Mouse (Mus musculus): ENCODE data around the gene Pdgfb. TPM values are rescaled to one million over a fixed set of nuclear protein-coding genes. Genes with fewer than 3 reads are reported as not detected.

The Pdgfb gene
- polyA plus RNA-seq, 1 experiment: 0.08 TPM

DNA sequence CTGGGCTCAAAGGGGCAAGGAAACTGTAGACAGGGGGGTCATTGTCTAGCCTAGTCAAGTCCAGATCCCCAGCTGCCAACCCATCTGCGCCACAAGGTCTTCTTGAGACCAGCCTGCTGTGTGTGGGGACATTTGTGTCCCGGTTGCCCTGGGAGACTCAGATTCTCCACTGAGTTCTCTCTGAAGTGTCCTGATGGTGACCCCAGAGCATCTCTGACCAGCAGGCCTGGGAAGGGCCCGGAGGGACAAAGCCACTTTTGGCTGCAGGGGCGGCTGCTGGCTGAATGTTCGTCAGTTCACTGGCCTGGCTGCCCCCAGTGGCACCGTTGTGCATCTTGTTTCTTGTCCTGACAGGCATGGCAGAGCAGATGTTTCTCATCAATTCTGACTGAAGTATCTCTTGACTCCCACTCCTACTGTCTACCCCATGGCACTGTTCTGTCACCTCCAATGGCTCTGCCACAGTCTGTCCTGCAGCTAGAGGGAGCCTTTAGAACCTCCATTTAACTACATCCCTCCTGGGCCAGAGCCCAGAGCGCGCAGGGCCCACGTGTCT lies 53.3 kb downstream of the Pdgfb start:
- Histone ChIP-seq H3K4me1 (ENCODE audit: control insufficient read depth) (no peaks in the 10 kb centered on the region), H3K4me3 (replicated peaks) (no peak overlapping the region), H3K27me3 (ENCODE audit: control insufficient read depth) (no peaks in the 10 kb centered on the region), H3K36me3 (ENCODE audit: control insufficient read depth) (no peaks in the 10 kb centered on the region), H3K9me3 (ENCODE audit: control insufficient read depth, low read length) (no peaks in the 10 kb centered on the region)
- TF ChIP-seq GATA1 (IDR thresholded peaks at IDR 0.05; ENCODE audit: low read length): no peak

DNA sequence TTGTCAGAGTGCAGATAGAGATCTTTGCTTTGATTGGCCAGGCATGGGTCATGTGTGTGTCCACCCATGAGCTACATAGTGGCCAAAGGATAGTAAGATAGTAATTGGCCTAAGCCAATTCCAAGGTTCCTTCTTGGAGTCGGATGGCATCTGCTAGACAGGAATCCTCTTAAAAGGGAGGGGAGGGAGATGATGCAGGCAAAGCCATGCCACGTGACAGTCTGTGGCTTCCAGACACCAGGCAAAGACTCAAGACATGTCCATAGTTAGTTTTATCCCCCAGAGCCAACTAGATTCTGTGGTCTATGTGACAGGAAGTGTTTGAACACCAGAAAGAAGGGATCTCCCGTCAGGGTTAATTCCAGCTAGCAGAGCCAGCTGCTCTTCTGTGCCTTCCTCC lies 56.4 kb downstream of the Pdgfb start:
- H3K9me3 ChIP-seq (ENCODE audit: control insufficient read depth, low read length): no peaks in the 10 kb centered on the region
- no peaks in the 10 kb centered on the region for H3K36me3 ChIP-seq (ENCODE audit: control insufficient read depth)
- no peaks in the 10 kb centered on the region for H3K4me1 ChIP-seq (ENCODE audit: control insufficient read depth)
- H3K27me3 ChIP-seq (ENCODE audit: control insufficient read depth): no peaks in the 10 kb centered on the region
- TF ChIP-seq GATA1 (IDR thresholded peaks at IDR 0.05; ENCODE audit: low read length) (no peak), TAL1 (IDR thresholded peaks at IDR 0.05; ENCODE audit: low read length) (no peak)
- H3K4me3 ChIP-seq (replicated peaks): no peak overlapping the region

DNA sequence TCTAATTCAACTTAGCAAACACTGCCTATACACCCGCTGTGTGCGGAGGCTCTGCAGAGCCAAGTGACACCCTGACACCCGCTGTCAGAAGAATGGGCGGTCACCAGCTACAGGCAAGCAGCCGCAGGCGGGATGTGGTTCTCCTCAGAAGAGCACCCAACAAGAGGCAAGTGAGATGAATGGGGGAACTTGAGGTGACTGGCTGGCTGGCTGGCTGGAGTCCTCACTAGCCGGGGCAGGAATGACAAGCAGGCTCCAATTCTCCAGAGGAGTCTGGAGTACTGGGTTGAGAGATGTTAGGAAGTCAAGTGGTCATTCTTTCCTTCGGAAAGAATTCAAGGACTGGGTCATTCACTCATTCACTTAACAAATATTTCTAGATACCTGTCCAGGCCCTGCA lies 58.2 kb downstream of the Pdgfb start:
- H3K4me1 ChIP-seq (ENCODE audit: control insufficient read depth): no peaks in the 10 kb centered on the region
- H3K4me3 ChIP-seq (replicated peaks): no peak overlapping the region
- no peaks in the 10 kb centered on the region for H3K9me3 ChIP-seq (ENCODE audit: control insufficient read depth, low read length)
- TF ChIP-seq GATA1 (IDR thresholded peaks at IDR 0.05; ENCODE audit: low read length) (no peak), TAL1 (IDR thresholded peaks at IDR 0.05; ENCODE audit: low read length) (no peak)
- no peaks in the 10 kb centered on the region for H3K36me3 ChIP-seq (ENCODE audit: control insufficient read depth)
- no peaks in the 10 kb centered on the region for H3K27me3 ChIP-seq (ENCODE audit: control insufficient read depth)

DNA sequence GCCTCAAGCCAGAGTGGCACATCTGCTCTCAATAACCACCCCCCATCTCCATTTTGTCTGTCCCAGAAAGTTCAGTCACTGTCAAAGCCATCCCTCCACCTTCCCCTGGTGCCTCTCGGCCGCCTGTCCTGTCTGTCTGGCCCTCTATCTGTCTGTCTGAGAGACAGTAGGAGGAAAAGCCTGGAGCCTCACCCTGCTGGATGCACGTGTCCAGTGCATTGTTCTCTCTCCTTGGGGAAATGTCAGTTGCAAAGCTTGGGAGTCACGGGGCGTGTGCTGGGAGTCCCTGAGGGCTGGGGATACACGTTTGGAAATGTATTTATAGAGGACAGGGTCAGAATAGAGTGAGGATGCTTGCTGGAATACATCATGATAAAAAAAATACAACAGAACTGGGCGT lies 61.3 kb downstream of the Pdgfb start:
- Histone ChIP-seq H3K27me3 (ENCODE audit: control insufficient read depth) (peaks cover 14% of the 10 kb centered on the region), H3K4me3 (replicated peaks) (no peak overlapping the region), H3K9me3 (ENCODE audit: control insufficient read depth, low read length) (no peaks in the 10 kb centered on the region), H3K36me3 (ENCODE audit: control insufficient read depth) (no peaks in the 10 kb centered on the region), H3K4me1 (ENCODE audit: control insufficient read depth) (no peaks in the 10 kb centered on the region)
- TF ChIP-seq GATA1 (IDR thresholded peaks at IDR 0.05; ENCODE audit: low read length): no peak
- no peak for TF ChIP-seq TAL1 (IDR thresholded peaks at IDR 0.05; ENCODE audit: low read length)

DNA sequence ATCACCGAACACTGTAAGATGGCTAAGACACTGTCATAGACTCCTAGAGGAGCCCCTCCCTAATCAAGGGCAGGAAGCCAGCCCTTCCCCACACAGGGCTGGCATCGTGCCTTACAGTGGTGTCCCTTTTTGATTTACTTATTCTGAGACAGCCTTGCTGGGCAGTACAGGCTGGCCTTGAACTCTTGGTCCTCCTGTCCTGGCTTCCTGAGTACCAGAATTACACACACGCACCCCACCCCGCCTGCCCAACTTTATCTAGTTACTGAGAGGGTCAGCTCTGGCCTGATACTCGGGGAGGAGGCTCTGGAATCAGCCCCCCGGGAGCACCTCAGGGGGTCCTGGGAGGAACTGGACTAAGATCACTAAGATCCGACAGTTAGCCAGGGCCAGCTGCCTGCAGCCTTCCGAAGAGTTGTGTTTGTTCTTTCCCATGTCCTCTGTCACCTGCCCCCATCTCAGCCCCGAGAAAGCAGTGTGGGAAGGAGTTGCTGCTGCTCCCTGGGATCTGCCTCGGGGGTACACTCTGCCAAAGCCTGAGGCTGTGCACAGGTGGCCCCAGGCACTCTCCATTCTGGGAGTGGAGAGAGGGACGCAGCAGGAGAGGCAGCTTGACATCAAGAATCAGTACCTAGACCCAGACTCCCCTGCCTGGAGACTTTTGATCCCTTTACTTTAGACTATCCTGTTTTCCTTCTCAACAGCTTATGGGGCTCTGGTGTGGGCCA lies 62.1 kb downstream of the Pdgfb start:
- no peak overlapping the region for H3K4me3 ChIP-seq (replicated peaks)
- no peaks in the 10 kb centered on the region for H3K36me3 ChIP-seq (ENCODE audit: control insufficient read depth)
- H3K4me1 ChIP-seq (ENCODE audit: control insufficient read depth): no peaks in the 10 kb centered on the region
- TF ChIP-seq TAL1 (IDR thresholded peaks at IDR 0.05; ENCODE audit: low read length) (no peak), GATA1 (IDR thresholded peaks at IDR 0.05; ENCODE audit: low read length) (no peak)
- H3K27me3 ChIP-seq (ENCODE audit: control insufficient read depth): peaks cover 14% of the 10 kb centered on the region
- H3K9me3 ChIP-seq (ENCODE audit: control insufficient read depth, low read length): no peaks in the 10 kb centered on the region

DNA sequence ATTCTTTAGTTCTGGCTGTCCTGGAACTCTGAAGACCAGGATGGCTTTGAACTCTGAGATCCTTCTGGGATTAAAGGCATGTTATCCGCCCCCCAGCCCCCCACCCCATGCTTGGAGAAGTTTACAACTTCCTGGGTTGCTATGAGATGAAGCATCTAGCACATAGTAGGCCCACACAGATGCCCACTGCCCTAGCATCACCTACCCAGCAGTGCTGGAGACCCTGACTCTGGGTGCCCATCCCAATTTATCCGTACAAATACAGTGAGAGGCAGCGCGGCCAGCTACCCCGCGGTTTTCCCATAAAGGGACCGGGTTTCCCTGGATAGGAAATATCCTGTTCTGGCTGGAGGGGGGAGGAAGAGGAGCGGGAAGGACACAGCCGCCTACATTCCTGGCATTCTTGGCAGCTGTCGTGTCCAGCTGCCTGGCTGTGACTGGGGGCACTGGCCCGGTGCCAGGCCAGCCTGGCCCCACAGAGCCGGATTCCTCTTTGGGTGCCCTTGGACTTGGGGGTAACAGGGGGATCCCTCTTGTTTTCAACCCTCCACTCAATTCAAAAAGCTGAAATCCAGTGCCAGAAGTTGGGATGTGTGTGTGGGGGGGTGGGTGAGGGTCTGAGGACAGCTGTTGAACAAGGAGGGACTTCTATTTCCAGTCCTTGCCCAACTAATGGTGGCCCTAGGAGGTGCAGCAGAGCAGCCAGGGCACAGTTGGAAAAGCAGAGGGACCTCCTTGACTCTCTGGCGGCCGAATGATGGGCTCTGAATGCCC lies 62.9 kb downstream of the Pdgfb start:
- Histone ChIP-seq H3K36me3 (ENCODE audit: control insufficient read depth) (no peaks in the 10 kb centered on the region), H3K9me3 (ENCODE audit: control insufficient read depth, low read length) (no peaks in the 10 kb centered on the region), H3K27me3 (ENCODE audit: control insufficient read depth) (peaks cover 14% of the 10 kb centered on the region), H3K4me3 (replicated peaks) (no peak overlapping the region), H3K4me1 (ENCODE audit: control insufficient read depth) (no peaks in the 10 kb centered on the region)
- TF ChIP-seq TAL1 (IDR thresholded peaks at IDR 0.05; ENCODE audit: low read length): no peak
- no peak for TF ChIP-seq GATA1 (IDR thresholded peaks at IDR 0.05; ENCODE audit: low read length)

DNA sequence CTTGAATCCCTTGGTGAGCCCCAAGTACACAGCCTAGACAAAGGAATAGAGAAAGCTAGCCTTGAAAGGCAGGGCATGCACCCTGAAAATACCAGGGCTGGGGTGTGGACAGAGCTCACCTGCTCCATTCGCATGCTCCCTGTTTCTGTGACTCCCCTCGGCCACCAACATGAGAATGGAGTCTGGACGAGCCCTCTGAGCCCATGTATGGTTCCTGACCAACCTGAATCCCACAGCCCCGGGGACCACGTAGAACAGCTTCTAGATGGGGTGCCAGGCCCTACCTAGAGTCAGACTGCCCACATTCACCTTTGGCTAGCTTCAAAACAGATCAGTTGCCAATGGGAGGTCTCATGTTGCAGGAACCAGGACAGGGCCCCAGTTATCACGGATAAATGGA lies 63.6 kb downstream of the Pdgfb start:
- TF ChIP-seq TAL1 (IDR thresholded peaks at IDR 0.05; ENCODE audit: low read length) (no peak), GATA1 (IDR thresholded peaks at IDR 0.05; ENCODE audit: low read length) (no peak)
- no peaks in the 10 kb centered on the region for H3K4me1 ChIP-seq (ENCODE audit: control insufficient read depth)
- H3K27me3 ChIP-seq (ENCODE audit: control insufficient read depth): peaks cover 14% of the 10 kb centered on the region
- no peaks in the 10 kb centered on the region for H3K9me3 ChIP-seq (ENCODE audit: control insufficient read depth, low read length)
- no peak overlapping the region for H3K4me3 ChIP-seq (replicated peaks)
- H3K36me3 ChIP-seq (ENCODE audit: control insufficient read depth): no peaks in the 10 kb centered on the region

DNA sequence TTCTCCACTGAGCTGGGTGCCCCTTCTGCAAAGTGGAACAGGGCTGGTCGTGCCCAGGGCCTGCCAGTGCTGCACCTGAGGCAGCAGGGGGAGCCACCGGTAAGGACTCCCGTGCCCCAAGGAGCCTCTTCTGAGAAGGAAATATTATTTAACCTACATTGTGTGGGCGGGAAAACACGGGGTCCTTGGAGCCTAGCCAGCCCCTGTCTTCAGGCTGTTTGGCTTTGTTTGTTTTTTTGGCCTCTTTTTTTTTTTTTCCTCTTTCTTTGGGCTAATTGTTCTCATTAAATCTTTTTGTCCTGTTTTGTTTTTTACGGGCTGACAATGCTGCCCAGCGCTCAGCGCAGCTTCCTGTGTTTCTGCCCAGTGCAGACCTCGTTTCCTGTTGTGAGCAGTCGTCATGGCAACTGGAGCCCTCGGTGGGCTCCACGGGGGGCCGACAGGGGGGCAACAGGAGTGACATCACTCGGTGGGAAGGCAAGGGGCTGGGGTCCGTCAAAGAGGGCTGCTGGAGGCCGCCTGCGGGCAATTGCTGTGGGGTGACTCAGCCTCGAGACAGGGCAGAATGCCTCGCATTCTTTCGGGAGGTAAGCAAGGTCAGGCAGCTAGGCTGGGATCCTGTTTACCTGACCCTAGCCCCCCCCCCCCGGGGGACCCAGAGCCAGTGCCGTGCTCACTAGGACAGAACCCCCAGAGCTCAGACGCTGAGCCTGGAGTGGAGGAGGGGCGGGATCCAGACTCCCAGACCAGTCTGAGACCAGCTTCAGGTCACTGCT lies 64.3 kb downstream of the Pdgfb start:
- H3K9me3 ChIP-seq (ENCODE audit: control insufficient read depth, low read length): no peaks in the 10 kb centered on the region

DNA sequence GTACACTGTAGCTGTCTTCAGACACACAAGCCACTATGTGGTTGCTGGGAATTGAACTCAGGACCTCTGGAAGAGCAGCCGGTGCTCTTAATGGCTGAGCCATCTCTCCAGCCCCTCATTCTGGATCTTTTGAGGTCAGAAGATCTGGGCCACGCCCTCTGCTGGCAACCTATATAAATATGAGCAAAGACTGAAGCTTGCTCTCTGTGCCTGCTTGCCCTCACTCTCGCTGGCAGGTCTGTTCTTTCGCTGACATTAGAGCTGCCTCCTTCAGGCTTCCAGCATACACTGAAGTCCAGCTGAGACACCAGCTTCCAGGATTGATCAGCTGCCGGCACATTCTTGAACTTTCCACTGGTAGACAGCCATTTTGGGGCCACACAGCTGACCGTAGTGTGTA lies 67.1 kb downstream of the Pdgfb start:
- Histone ChIP-seq H3K27me3 (ENCODE audit: control insufficient read depth) (peaks cover 14% of the 10 kb centered on the region), H3K4me1 (ENCODE audit: control insufficient read depth) (no peaks in the 10 kb centered on the region), H3K4me3 (replicated peaks) (no peak overlapping the region), H3K36me3 (ENCODE audit: control insufficient read depth) (no peaks in the 10 kb centered on the region), H3K9me3 (ENCODE audit: control insufficient read depth, low read length) (no peaks in the 10 kb centered on the region; the same call in 1 of the 2 replicates)
- TF ChIP-seq GATA1 (IDR thresholded peaks at IDR 0.05; ENCODE audit: low read length): no peak
- TF ChIP-seq TAL1 (IDR thresholded peaks at IDR 0.05; ENCODE audit: low read length): no peak

More for the DNA sequence above, 64.3 kb downstream of the Pdgfb start:
- TF ChIP-seq TAL1 (IDR thresholded peaks at IDR 0.05; ENCODE audit: low read length): no peak
- no peak for TF ChIP-seq GATA1 (IDR thresholded peaks at IDR 0.05; ENCODE audit: low read length)
- H3K4me3 ChIP-seq (replicated peaks): no peak overlapping the region
- no peaks in the 10 kb centered on the region for H3K4me1 ChIP-seq (ENCODE audit: control insufficient read depth)
- H3K36me3 ChIP-seq (ENCODE audit: control insufficient read depth): no peaks in the 10 kb centered on the region
- peaks cover 14% of the 10 kb centered on the region for H3K27me3 ChIP-seq (ENCODE audit: control insufficient read depth)

Data from erythroblast, embryonic 14.5 days (primary cell).